Mouse (Mus musculus): Measurements from ENCODE around the gene Ank3. TPM values are rescaled to one million over a fixed set of nuclear protein-coding genes. Genes with fewer than 3 reads are reported as not detected.
A peak's percentile ranks its signal among the peaks of the same experiment; 100 is the strongest.
"Not testable (repeated sequence)": the region's sequence is repeated elsewhere in the genome, so short reads cannot be mapped to it uniquely, and the experiment has no call there.

Gene Ank3
- total RNA-seq (2021) = 100 to 1,000 TPM in 1 of 2 experiments, 10 to 100 TPM in 1; 88.7 to 108 TPM
- long read RNA-seq, experiment 1, partial matches to known transcripts = 4 of 10 reads
- long read RNA-seq, experiment 1, other reads (novel, unspliced or antisense) = 6 of 10 reads
- long read RNA-seq, experiment 2, partial matches to known transcripts = 12 of 25 reads
- long read RNA-seq, experiment 2, other reads (novel, unspliced or antisense) = 13 of 25 reads

- DNase-seq (ENCODE audit: low spot score in 2 of 2) = peak; percentile 23 to 30
These were observed at the start of gene Ank3 for GRCm38 (mm10) chr10:69398763-69399590. Gene Ank3 (plus strand): TSS chr10:69398773.

DNA sequence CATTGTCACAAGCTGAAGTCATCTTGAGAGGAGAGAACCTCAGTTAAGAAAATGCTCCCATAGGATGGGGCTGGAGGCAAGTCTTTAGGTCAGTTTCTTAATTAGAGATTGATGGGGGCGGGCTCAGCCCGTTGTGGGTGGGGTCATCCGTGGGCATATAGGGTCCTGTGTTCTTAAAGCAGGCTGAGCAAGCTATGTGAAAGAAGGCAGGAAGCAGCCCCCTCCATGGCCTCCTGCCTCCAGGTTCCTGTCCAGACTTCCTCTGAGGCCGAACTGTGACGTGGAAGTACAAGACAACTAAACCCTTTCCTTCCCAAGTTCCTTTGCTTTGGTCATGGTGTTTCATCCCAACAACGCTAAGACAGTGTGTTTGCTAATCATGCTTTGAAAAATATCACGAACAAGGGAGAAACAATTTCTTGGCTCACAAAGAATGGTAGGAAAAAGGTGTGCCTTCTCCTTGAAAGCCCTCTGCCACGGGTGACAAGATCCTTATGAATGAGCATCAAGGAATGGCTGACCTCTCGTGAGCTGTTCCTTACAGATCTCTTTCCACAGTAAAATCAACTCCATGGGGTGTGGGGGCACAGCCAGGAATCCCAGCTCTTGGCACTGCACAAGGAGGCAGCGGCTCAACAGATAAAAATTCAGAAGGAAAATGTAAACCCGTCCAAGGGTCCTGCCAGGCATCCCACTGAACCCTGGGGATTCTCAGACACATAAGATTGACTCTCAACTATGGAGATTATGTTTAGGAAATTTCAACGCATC, 47.3 kb upstream of the Ank3 start:
- DNase-seq (ENCODE audit: low spot score in 2 of 2) = peak in 1 of 2 experiments; percentile 52

DNA sequence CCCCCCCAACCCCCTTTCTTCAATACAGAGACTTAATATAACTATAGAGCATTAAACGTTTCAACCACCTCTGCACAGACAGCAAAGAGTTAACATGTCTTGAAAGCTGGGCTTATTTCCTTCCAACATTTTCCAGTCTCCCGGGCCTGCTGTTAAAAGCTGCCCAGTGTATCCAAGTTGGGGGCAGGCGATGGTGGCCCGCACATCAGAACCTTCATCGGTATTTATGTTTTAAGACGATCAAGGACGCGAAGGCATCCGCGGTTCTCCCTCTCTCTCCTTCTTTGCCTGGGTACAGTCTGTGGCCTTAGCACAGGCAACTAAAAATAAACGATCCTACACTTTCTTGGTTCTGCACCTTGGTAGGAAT, 46.7 kb upstream of the Ank3 start:
- peak in 1 of 2 experiments; percentile 35 for DNase-seq (ENCODE audit: low spot score in 2 of 2)

GRCm38 (mm10) chr10:69352212-69353085, 46.1 kb upstream of the Ank3 start, which contains the start of gene Cdk1:
Gene Cdk1 (minus strand): TSS chr10:69352938.
- peak; percentile 93 to 97 for DNase-seq (ENCODE audit: low spot score in 2 of 2)

DNA sequence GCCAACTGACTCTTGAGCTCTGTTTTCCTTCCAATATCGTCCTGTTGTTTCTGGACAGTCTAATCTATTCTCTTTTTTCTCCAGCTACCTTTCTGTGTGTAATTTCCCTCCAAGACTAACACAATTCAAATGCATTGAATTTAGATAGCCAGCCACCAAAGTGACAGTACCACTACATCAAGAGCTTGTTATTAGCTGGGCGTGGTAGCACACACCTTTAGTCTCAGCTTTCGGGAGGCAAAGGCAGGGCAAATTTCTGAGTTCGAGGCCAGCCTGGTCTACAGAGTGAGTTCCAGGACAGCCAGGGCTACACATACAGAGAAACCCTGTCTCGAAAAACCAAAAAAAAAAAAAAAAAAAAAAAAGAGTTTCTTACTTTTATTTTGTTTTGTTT, 45.5 kb upstream of the Ank3 start:
- not testable (repeated sequence) for DNase-seq (ENCODE audit: low spot score in 2 of 2)

- DNase-seq (ENCODE audit: low spot score in 2 of 2) = no peak
These were observed 38.9 kb upstream of the Ank3 start for GRCm38 (mm10) chr10:69359666-69360065.

DNA sequence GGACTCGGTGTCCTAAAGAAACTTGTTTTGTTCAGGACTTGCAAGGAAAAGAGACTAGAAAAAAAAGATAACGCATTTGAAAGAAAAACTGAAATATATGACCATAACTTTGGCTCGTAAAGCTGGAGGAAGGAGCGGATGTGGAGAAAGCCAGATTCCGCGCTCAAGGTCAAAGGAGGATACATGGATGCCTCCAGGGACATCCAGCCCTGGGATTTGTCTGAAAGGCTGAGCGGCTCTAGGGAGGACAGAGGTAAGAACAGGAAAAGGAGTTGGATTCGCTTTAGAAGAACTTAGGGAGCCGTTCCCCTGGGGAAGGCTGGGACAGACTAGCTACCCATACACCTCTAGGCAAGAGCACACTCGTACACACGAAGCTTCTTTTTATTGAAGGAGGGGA, 32.4 kb upstream of the Ank3 start:
- DNase-seq (ENCODE audit: low spot score in 2 of 2) = no peak

DNA sequence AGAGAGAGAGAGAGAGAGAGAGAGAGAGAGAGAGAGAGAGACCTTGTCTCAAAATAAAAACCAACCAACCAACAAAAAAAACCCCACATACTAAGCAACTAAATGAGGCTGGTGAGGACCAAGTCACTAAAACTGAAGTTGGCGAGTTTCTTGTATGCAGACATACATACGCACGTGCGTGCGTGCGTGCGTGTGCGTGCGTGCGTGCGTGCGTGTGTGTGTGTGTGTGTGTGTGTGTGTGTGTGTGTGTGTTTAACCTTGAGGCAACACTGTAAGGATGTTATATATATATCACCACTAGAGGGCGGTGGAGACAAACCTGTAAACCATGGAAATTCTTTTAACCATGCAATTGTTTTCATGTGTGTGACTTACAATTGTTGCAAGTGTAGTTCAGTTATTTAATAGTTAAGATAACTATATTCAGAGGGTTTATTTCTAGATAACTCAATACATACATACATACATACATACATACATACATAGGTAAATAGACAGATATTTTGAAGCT, 31.6 kb upstream of the Ank3 start:
- no peak for DNase-seq (ENCODE audit: low spot score in 2 of 2)

DNA sequence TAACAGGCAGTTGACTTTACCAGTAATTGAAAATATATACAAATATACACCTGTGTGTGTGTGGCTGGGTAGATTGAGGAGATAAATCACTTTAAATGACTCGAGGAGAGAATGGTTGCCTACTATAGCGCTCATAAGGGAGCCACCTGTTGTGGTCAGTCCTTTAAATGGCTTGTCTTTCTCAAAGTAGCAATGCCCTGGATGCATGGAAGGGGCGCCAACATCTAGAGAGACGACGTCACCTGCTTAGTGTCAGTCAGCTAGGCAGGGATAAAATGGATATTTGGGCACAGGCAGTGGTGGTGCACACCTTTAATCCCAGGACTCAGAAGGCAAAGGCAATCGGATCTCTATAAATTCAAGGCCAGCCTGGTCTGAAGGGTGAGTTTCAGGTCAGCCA, 29.3 kb upstream of the Ank3 start:
- no peak for DNase-seq (ENCODE audit: low spot score in 2 of 2)

- no peak for DNase-seq (ENCODE audit: low spot score in 2 of 2)
These were observed 27.1 kb upstream of the Ank3 start for GRCm38 (mm10) chr10:69371441-69371840.

GRCm38 (mm10) chr10:69372061-69372460, 26.5 kb upstream of the Ank3 start:
- no peak for DNase-seq (ENCODE audit: low spot score in 2 of 2)

- DNase-seq (ENCODE audit: low spot score in 2 of 2) = no peak
These were observed 24.6 kb upstream of the Ank3 start for GRCm38 (mm10) chr10:69373796-69374550.

DNA sequence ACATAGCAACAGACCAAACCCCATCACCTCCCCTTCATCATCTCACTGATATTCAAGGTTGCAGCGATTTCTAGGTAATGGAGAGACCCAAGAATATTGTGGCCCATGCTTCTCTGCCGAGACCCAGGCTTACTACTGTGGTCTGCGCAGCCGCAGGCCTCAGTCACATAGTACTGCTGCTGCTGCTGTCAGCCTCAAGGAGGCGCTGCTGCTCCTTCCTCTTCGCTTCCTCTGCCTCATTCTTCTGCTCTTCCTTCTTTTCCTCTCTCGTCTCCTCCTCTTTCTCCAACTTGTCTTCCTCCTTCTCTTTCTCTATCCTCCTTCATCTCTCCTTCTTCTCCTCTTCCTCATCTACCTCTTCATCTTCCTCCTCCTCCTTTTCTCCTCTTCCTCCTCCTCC, 23.4 kb upstream of the Ank3 start:
- DNase-seq (ENCODE audit: low spot score in 2 of 2) = no peak

GRCm38 (mm10) chr10:69383186-69383585, 15.4 kb upstream of the Ank3 start:
- DNase-seq (ENCODE audit: low spot score in 2 of 2) = no peak

DNA sequence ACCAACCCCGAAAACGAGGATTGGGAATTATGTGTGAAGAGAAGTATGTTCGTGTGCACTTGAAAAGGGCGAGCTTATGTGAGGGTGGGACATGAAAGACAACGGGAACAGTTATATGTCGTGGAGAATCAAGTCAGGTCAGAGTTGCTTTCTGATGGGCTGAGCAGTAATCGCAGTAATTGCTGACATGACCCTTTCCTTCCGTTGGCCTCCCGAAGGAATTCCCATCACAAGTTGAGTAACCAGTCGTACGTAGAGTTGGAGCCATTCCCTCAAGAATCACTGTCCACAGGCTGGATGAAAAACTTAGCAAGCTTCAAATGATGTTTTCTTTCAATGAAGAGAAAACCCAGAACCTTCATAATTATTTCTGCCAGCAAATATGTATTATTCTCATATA, 13.9 kb upstream of the Ank3 start:
- no peak for DNase-seq (ENCODE audit: low spot score in 2 of 2)

GRCm38 (mm10) chr10:69385136-69385535, 13.4 kb upstream of the Ank3 start:
- DNase-seq (ENCODE audit: low spot score in 2 of 2) = no peak

DNA sequence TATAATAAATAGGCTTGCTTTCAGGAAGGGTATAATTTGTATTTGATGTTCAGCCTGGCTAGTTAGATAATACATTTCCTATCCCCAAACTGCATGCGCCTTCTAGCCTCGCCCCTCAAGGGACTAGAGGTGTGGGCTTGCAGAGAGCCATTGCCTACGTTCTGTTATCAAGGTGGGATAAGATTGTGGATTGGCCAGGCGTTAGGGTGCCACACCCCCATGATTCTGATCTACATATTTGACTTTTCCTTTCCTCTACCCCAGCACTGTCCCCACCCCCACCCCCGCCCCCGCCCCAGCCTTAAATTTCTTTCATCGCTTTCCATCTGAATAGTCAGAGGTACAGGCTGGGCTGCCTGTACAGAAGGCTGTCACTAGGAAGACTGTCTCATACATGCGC, 11.8 kb upstream of the Ank3 start:
- DNase-seq (ENCODE audit: low spot score in 2 of 2) = no peak

DNA sequence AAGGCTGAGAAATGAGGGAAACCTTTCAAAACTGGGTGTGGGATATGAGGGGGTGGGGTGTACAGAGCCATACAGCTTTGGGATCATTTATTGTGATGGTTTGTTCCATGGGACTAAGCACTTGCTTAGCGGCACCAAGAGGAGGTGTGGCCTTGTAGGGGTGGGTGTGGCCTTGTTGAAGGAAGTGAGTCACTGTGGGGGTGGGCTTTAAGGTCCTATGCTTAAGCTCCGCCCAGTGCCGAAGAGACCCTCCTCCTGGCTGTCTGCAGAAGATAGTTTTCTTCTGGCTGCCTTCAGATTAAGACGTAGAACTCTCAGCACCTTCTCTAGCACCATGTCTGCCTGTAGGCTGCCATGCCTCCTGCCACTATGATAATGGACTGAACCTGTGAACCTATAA, 9.1 kb upstream of the Ank3 start:
- DNase-seq (ENCODE audit: low spot score in 2 of 2) = no peak

GRCm38 (mm10) chr10:69398197-69398762, 293 bp upstream of the Ank3 start:
- DNase-seq (ENCODE audit: low spot score in 2 of 2) = peak; percentile 22 to 23
